1 mouse cellular context compared by ENCODE assay signal in genomic region chr17:24894061-24894994, GRCm38 (mm10).
TF ChIP-seq lines count a peak whose summit lies in the region.

No protein-coding gene starts in this region.

TF ChIP-seq in CH12.LX, 34 proteins besides CTCF, POLR2A, EP300 and RAD21:
- TF ChIP-seq HCFC1 (IDR thresholded peaks at IDR 0.05; ENCODE audit: low read depth, low read length), result no peak
- TF ChIP-seq E2F4 (IDR thresholded peaks at IDR 0.05; ENCODE audit: insufficient replicate concordance, low read depth, low read length), result no peak
- TF ChIP-seq NRF1 (IDR thresholded peaks at IDR 0.05; ENCODE audit: low read depth, low read length), result no peak
- TF ChIP-seq RCOR1 (conservative IDR thresholded peaks at IDR 0.05; ENCODE audit: low read depth, low read length), result no peak
- no peak; the same call in 1 of the 2 replicates for TF ChIP-seq CHD1 (IDR thresholded peaks at IDR 0.05; ENCODE audit: low read depth, low read length)
- TF ChIP-seq MYC (IDR thresholded peaks at IDR 0.05; ENCODE audit: low read depth, low read length), result no peak
- no peak for TF ChIP-seq MXI1 (IDR thresholded peaks at IDR 0.05; ENCODE audit: low read depth, low read length)
- no peak for TF ChIP-seq IRF4 (IDR thresholded peaks at IDR 0.05; ENCODE audit: low read depth, low read length)
- no peak for TF ChIP-seq NELFE (IDR thresholded peaks at IDR 0.05; ENCODE audit: low read depth, low read length)
- no peak for TF ChIP-seq MEF2A (IDR thresholded peaks at IDR 0.05; ENCODE audit: borderline replicate concordance, low read depth, low read length)
- no peak for TF ChIP-seq MAZ (IDR thresholded peaks at IDR 0.05; ENCODE audit: low read depth, low read length)
- TF ChIP-seq MAX (IDR thresholded peaks at IDR 0.05; ENCODE audit: low read length), result no peak
- no peak for TF ChIP-seq ZNF384 (IDR thresholded peaks at IDR 0.05; ENCODE audit: low read depth, low read length)
- no peak for TF ChIP-seq TCF12 (IDR thresholded peaks at IDR 0.05; ENCODE audit: low read depth, low read length)
- no peak for TF ChIP-seq MAFK (IDR thresholded peaks at IDR 0.05; ENCODE audit: insufficient replicate concordance, low read length)
- no peak for TF ChIP-seq CHD2 (IDR thresholded peaks at IDR 0.05; ENCODE audit: low read length)
- TF ChIP-seq TBP (conservative IDR thresholded peaks at IDR 0.05; ENCODE audit: low read depth, low read length), result no peak
- TF ChIP-seq POLR2AphosphoS2 (IDR thresholded peaks at IDR 0.05; ENCODE audit: low read depth, low read length), result no peak
